Comparison of ENCODE assay signal across 34 mouse cellular contexts in the genomic region with DNA sequence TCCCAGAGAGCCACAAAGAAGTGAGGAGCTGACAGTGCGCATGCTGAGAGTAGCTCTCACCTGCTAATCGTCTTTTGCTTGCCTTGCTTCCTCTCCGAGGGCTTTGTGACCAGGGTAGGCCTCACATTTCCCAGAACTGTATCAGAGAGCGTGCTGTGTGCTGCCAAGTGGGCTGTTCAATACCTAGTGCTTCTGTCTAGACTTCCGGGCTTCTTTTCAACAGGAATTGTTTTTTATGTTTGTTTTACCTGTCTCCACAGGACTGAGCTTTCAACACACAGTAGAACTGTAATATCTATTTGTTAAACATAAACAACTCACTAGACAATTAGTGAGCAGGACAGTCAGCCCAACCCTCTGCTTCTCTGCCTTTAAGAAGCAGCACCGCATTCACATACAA. TPM values are rescaled to one million over a fixed set of nuclear protein-coding genes. Genes with fewer than 3 reads are reported as not detected.
"Had no signal": no experiment of that assay in that cellular context is flagged by ENCODE, and none has a peak within 500 bp of the region (broad histone marks: within the 10 kb centered on the region; RNA-seq: fewer than 3 reads in every experiment).

No protein-coding gene starts in this region.

- H3K4me3 ChIP-seq: left cerebral cortex, adult 2 months; limb, embryonic 10.5 days; limb, embryonic 12.5 days; limb, embryonic 13.5 days; limb, embryonic 15.5 days; liver, embryonic 13.5 days; liver, embryonic 15.5 days; lung, embryonic 15.5 days; megakaryocyte, embryonic 14.5 days; midbrain, embryonic 10.5 days; midbrain, embryonic 12.5 days; midbrain, embryonic 13.5 days; midbrain, embryonic 15.5 days; myocyte had no signal

- H3K4me1 ChIP-seq: liver, embryonic 13.5 days; liver, embryonic 15.5 days; midbrain, embryonic 12.5 days; midbrain, embryonic 13.5 days had no signal

- ATAC-seq: liver, postnatal 0 days; lung, postnatal 0 days; midbrain, embryonic 13.5 days; midbrain, embryonic 15.5 days; midbrain, embryonic 16.5 days had no signal

- H3K9me3 ChIP-seq: limb, embryonic 10.5 days; limb, embryonic 12.5 days; limb, embryonic 15.5 days; liver, embryonic 13.5 days; liver, embryonic 15.5 days; lung, embryonic 15.5 days; midbrain, embryonic 10.5 days; midbrain, embryonic 12.5 days; midbrain, embryonic 13.5 days; midbrain, embryonic 15.5 days had no signal

- H3K27ac ChIP-seq: left cerebral cortex, adult 2 months; limb, embryonic 10.5 days; limb, embryonic 12.5 days; limb, embryonic 13.5 days; limb, embryonic 15.5 days; liver, embryonic 13.5 days; liver, embryonic 14.5 days; liver, embryonic 15.5 days; lung, embryonic 15.5 days; macrophage; midbrain, embryonic 10.5 days; midbrain, embryonic 12.5 days; midbrain, embryonic 13.5 days; midbrain, embryonic 15.5 days had no signal

- H3K9ac ChIP-seq: limb, embryonic 12.5 days; limb, embryonic 13.5 days; limb, embryonic 15.5 days; liver, embryonic 13.5 days; liver, embryonic 14.5 days; liver, embryonic 15.5 days; liver, postnatal 0 days; lung, embryonic 14.5 days; lung, embryonic 15.5 days; midbrain, embryonic 12.5 days; midbrain, embryonic 13.5 days; midbrain, embryonic 15.5 days had no signal

- DNase-seq: left cerebral cortex, postnatal 4 days; liver; liver, embryonic 13.5 days; liver, postnatal 0 days; lung, adult 18-20 months; lung, adult 2 months; lung, embryonic 14.5 days; lung, postnatal 10 days; lung, postnatal 14 days; lung, postnatal 36 days; lung, postnatal 4 days; midbrain, embryonic 14.5 days had no signal

- H3K4me2 ChIP-seq: limb, embryonic 12.5 days; limb, embryonic 13.5 days; limb, embryonic 15.5 days; liver, embryonic 11.5 days; liver, embryonic 13.5 days; liver, embryonic 15.5 days; lung, embryonic 14.5 days; lung, embryonic 15.5 days; midbrain, embryonic 12.5 days; midbrain, embryonic 13.5 days; midbrain, embryonic 15.5 days had no signal

- H3K36me3 ChIP-seq: limb, embryonic 10.5 days; limb, embryonic 12.5 days; limb, embryonic 13.5 days; limb, embryonic 15.5 days; liver, embryonic 13.5 days; liver, embryonic 15.5 days; lung, embryonic 15.5 days; midbrain, embryonic 10.5 days; midbrain, embryonic 12.5 days; midbrain, embryonic 13.5 days; midbrain, embryonic 15.5 days had no signal

- H3K27me3 ChIP-seq: limb, embryonic 12.5 days; limb, embryonic 13.5 days; limb, embryonic 15.5 days; liver, embryonic 13.5 days; liver, embryonic 15.5 days; lung, embryonic 15.5 days; midbrain, embryonic 12.5 days; midbrain, embryonic 13.5 days; midbrain, embryonic 15.5 days had no signal

RNA-seq across cellular contexts. Expression of a gene that starts 28.2 kb away (rescaled TPM):
- total RNA-seq: megakaryocyte progenitor cell, adult 5-6 weeks; megakaryocyte, adult 5-6 weeks; megakaryocyte-erythroid progenitor cell, adult 5-6 weeks had no signal
- polyA plus RNA-seq: macrophage had no signal

RNA-seq across cellular contexts. Expression of a gene that starts 42.0 kb away (rescaled TPM):
- total RNA-seq: megakaryocyte progenitor cell, adult 5-6 weeks; megakaryocyte, adult 5-6 weeks; monocyte, adult 5-6 weeks had no signal
- polyA plus RNA-seq: macrophage; midbrain, embryonic 10.5 days; midbrain, embryonic 13.5 days had no signal

RNA-seq across cellular contexts. Expression of a gene that starts 42.0 kb away (rescaled TPM):
- total RNA-seq: megakaryocyte progenitor cell, adult 5-6 weeks; megakaryocyte-erythroid progenitor cell, adult 5-6 weeks; monocyte, adult 5-6 weeks had no signal
- polyA plus RNA-seq: macrophage had no signal
